Mouse (Mus musculus) liver, adult 2 months (tissue): ENCODE data around the gene Ppm1k. TPM values are rescaled to one million over a fixed set of nuclear protein-coding genes. Genes with fewer than 3 reads are reported as not detected.

Experiments used
- DNase-seq: peaks from one replicate; pipeline ENCODE4 v3.0.0-alpha.2; 2011; ENCODE audit warnings: low read depth, low spot score; ENCODE audit errors: extremely low read depth
- H3K27ac ChIP-seq: fragments of 200-500 bp; replicated peaks from 2 replicates; pipeline ENCODE4 v1.5.1; 2012; ENCODE audit warnings: low read depth, mild to moderate bottlenecking, control low read depth, inconsistent platforms, low read length; ENCODE audit not compliant: insufficient read depth
- H3K27me3 ChIP-seq: fragments of 200-500 bp; 2 replicates; pipeline ENCODE4 v1.6.1; 2012; ENCODE audit warnings: mild to moderate bottlenecking, moderate library complexity, low read length, inconsistent platforms; ENCODE audit not compliant: control insufficient read depth, insufficient read depth
- H3K36me3 ChIP-seq: fragments of 200-500 bp; 2 replicates; pipeline ENCODE4 v1.6.1; 2012; ENCODE audit warnings: low read length, inconsistent platforms; ENCODE audit not compliant: control insufficient read depth, insufficient read depth
- H3K4me1 ChIP-seq: fragments of 200-500 bp; 2 replicates; pipeline ENCODE4 v1.6.1; 2011; ENCODE audit warnings: low read length; ENCODE audit not compliant: control insufficient read depth, insufficient read depth
- H3K4me3 ChIP-seq: fragments of 200-500 bp; 2 replicates; pipeline ENCODE4 v1.5.1; 2011; ENCODE audit warnings: low read depth, mild to moderate bottlenecking, control low read depth, low read length, moderate library complexity; ENCODE audit not compliant: insufficient read depth
- H3K79me2 ChIP-seq: fragments of 200-500 bp; 2 replicates; pipeline ENCODE4 v1.6.1; 2012; ENCODE audit warnings: inconsistent platforms, mild to moderate bottlenecking, low read length, moderate library complexity; ENCODE audit not compliant: control insufficient read depth, insufficient read depth
- H3K9ac ChIP-seq: fragments of 200-500 bp; 2 replicates; pipeline ENCODE4 v1.6.1; 2012; ENCODE audit warnings: low read depth, mild to moderate bottlenecking, control low read depth, inconsistent platforms, low read length
- CTCF ChIP-seq: fragments of 200-500 bp; IDR thresholded peaks from 2 replicates; pipeline ENCODE4 v1.5.1; 2011; ENCODE audit warnings: low read depth, low read length, control low read depth
- POLR2A ChIP-seq: fragments of 200-500 bp; IDR thresholded peaks from 2 replicates; pipeline ENCODE4 v1.6.1; 2011; ENCODE audit warnings: low read length, control low read depth; ENCODE audit not compliant: insufficient read depth; ENCODE audit errors: extremely low read depth
- WGBS: fragments of 180-500 bp; shearing (Covaris S2); methylation state at CpG from one replicate; pipeline ENCODE4 v1.1.7; 2018; 5-methylcytosine and 5-hydroxymethylcytosine counted together
- polyA plus RNA-seq: library from polyadenylated mRNA; depleted of rRNA; stranded (reverse); fragments of >200 nt; gene quantifications from 2 replicates; pipeline ENCODE4 v1.2.3, GENCODE M21; 2012; rRNA removed
- total RNA-seq: library from RNA; depleted of rRNA; stranded (reverse); fragments of >200 nt; gene quantifications from 2 replicates; pipeline ENCODE4 v1.2.3, GENCODE M21; 2014; rRNA removed

Ppm1k gene
- total RNA-seq (137 and 148 TPM in 2 replicates), polyA plus RNA-seq (10.4 and 12.5 TPM in 2 replicates)

DNA sequence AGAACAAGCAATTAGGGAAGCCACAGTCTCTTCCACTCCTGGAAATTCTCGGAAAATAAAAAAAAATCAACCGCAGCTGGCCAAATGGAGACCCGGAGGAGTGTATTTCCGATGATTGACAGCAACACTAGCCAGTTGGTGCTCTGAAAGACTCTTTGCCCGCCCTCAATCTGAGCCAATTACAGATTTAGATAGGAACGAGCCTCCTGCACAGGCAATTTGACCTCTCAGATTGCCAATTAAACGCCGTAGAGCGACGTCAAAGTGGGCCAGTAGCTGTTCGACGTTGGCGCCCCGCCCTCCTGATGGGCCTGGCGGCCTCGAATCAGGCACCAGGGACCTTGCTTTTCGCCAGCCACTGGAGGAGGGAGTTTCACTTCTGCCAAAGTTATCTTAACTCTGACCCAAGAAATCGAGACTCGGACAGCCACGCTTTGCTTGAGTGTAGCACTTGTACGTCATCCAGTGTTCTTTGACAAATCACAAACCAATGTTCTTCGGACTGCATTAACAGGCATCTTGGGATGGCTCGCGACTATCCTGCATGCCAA, at the start of gene Ppm1k:
Gene Ppm1k (minus strand): TSS at position 83 of the 551 bp plus-strand sequence.
- DNase-seq: peak; percentile 99
- Histone ChIP-seq H3K27ac (peak within 1 kb of the TSS; percentile 87), H3K36me3 (no peaks in the 10 kb centered on the region), H3K79me2 (peaks cover 6% of the 10 kb centered on the region; the same call in 1 of the 2 replicates), H3K4me1 (peaks cover 14% of the 10 kb centered on the region), H3K9ac (peak within 1 kb of the TSS; percentile 85), H3K4me3 (peak within 1 kb of the TSS; percentile 80), H3K27me3 (no peaks in the 10 kb centered on the region)
- WGBS: under 1% methylated on average over 24 of the region's 24 CpGs
- no peak for TF ChIP-seq CTCF
- TF ChIP-seq POLR2A: peak; percentile 35

DNA sequence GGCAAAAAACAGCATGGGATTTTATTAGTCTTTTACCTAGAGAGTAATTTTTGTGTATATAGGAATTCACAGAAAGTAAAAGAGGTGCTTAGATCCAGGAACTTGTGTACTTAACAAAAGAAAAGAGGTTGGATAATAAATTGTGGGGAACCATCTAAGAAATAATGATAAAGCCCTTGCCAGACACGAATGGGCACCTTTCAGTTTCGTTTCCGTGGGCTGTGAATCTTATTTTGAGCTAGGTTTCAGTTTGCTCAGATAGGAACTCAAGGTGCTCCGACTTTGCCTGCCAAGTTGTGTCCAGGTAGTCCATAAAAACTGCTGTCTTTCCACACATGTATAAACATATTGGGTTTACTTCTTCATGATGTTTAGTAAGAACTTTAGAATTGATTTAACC, 47.1 kb upstream of the Ppm1k start:
- no peak for TF ChIP-seq CTCF
- no peak for TF ChIP-seq POLR2A
- H3K9ac ChIP-seq: no peak overlapping the region
- peak overlapping the region; percentile 33; the same call in 1 of the 2 replicates for H3K4me3 ChIP-seq
- no peak overlapping the region for H3K27ac ChIP-seq
- H3K4me1 ChIP-seq: no peaks in the 10 kb centered on the region
- H3K79me2 ChIP-seq: peaks cover under 1% of the 10 kb centered on the region; the same call in 1 of the 2 replicates
- H3K27me3 ChIP-seq: no peaks in the 10 kb centered on the region
- 53% methylated on average over 4 of the region's 4 CpGs for WGBS
- H3K36me3 ChIP-seq: peaks cover 5% of the 10 kb centered on the region
- peak; percentile 15 for DNase-seq

GRCm38 (mm10) chr6:57581595-57581994, 46.3 kb upstream of the Ppm1k start:
- H3K36me3 ChIP-seq: peaks cover 3% of the 10 kb centered on the region
- no peak for TF ChIP-seq CTCF
- H3K27ac ChIP-seq: no peak overlapping the region
- no peak for DNase-seq
- H3K79me2 ChIP-seq: no peaks in the 10 kb centered on the region
- WGBS: 81% methylated on average over 12 of the region's 12 CpGs
- H3K9ac ChIP-seq: no peak overlapping the region
- H3K4me3 ChIP-seq: peak overlapping the region; percentile 88
- H3K27me3 ChIP-seq: no peaks in the 10 kb centered on the region
- no peaks in the 10 kb centered on the region for H3K4me1 ChIP-seq

DNA sequence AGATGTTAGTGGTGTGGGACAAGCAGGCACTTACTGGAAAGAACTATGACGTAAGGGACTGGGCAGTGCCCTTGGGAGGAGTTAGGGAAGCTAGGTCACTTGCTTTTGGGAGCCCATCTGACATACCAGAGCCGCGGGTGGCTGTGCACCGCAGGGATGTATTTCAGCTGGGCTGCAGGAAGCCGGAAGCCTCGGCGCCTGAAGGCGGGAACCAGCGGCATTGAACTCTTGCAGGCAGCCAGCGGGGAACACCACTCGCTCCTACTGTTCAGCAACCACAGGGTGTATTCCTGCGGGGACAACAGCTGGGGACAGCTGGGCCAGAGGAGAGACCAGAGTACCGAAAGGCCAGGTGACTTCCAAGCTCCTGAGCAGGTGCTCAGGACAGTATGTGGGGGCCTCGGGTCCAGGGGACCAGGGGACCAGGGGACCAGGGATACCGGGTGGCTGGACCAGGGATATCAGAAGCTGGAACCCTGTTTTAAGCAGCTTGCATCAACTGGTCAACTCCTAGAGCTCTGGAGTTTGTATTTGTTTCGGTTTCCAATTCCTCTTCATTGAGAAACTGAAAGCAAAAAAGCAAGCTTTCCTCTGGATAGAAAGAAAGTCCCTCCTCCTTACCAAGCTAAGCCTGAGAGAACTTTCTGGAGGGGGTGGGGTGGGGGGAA, 45.7 kb upstream of the Ppm1k start, which contains the start of gene Herc6:
Gene Herc6 (plus strand): TSS at position 120 of the 668 bp plus-strand sequence.
- Histone ChIP-seq H3K27me3 (no peaks in the 10 kb centered on the region), H3K27ac (peak within 1 kb of the TSS; percentile 70), H3K4me1 (no peaks in the 10 kb centered on the region), H3K36me3 (peaks cover 3% of the 10 kb centered on the region), H3K4me3 (peak within 1 kb of the TSS; percentile 88), H3K9ac (peak within 1 kb of the TSS; percentile 81), H3K79me2 (no peaks in the 10 kb centered on the region)
- peak; percentile 83 for DNase-seq
- TF ChIP-seq CTCF (no peak), POLR2A (peak; percentile 69; the same call in 1 of the 2 replicates)
- under 1% methylated on average over 16 of the region's 16 CpGs for WGBS

DNA sequence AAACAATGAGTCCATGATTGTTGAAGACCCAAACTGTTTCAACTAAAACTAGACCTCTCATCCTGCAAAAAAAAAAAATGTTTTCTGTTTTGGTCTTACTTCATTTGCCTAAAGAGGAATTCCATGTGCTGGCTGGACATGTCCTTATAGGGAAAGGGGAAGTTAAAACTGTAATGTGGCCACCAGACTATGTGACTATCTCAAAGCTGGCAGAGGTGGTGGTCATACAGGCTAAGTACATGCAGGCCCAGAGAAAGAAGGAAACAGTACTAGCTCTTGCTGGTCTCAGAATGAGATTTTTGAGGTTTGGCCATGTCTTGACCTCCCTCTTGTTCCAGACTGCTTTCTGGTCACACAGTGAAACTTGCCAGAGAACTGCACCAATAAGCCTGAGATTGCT, 36.3 kb upstream of the Ppm1k start:
- no peaks in the 10 kb centered on the region for H3K27me3 ChIP-seq
- TF ChIP-seq POLR2A (no peak), CTCF (no peak)
- H3K79me2 ChIP-seq: no peaks in the 10 kb centered on the region
- H3K9ac ChIP-seq: no peak overlapping the region
- H3K4me1 ChIP-seq: peaks cover 2% of the 10 kb centered on the region
- H3K36me3 ChIP-seq: no peaks in the 10 kb centered on the region
- no peak for DNase-seq
- no peak overlapping the region for H3K4me3 ChIP-seq
- H3K27ac ChIP-seq: no peak overlapping the region
